Mouse (Mus musculus): ENCODE data around the gene Abca12. TPM values are rescaled to one million over a fixed set of nuclear protein-coding genes. Genes with fewer than 3 reads are reported as not detected.

Abca12 gene
- polyA plus RNA-seq, 1 experiment from 2014 or later: not detected

DNA sequence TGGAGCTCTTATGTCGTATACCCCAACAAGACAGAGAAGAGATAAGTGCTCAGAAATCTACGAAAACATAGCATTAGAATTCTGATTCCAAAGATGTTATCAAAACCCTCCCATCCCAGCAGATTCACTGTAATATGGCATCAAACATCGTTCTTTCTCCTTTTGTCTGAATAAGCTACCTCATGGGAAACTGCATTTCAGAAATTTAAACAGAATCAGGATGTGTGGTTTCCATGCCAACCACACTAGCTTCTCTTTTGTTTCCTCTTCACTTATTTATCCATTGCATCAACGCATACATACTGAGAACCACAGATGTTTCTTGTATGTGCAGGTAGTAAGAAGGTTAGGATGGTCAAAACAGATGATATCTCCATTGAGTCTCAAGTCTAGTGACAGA lies 175.1 kb downstream of the Abca12 start:
- DNase-seq (ENCODE audit: extremely low spot score, low spot score): no peak
- Histone ChIP-seq H3K27ac (no peak overlapping the region), H3K9me3 (no peaks in the 10 kb centered on the region), H3K36me3 (replicated peaks) (no peaks in the 10 kb centered on the region), H3K4me1 (no peaks in the 10 kb centered on the region), H3K27me3 (ENCODE audit: poor library complexity, severe bottlenecking) (no peaks in the 10 kb centered on the region), H3K4me3 (no peak overlapping the region)
- WGBS: 86% methylated on average over 4 of the region's 4 CpGs

GRCm38 (mm10) chr1:71235335-71235734 lies 179.4 kb downstream of the Abca12 start:
- WGBS: 92% methylated on average over 3 of the region's 3 CpGs
- no peak for DNase-seq (ENCODE audit: extremely low spot score, low spot score)

DNA sequence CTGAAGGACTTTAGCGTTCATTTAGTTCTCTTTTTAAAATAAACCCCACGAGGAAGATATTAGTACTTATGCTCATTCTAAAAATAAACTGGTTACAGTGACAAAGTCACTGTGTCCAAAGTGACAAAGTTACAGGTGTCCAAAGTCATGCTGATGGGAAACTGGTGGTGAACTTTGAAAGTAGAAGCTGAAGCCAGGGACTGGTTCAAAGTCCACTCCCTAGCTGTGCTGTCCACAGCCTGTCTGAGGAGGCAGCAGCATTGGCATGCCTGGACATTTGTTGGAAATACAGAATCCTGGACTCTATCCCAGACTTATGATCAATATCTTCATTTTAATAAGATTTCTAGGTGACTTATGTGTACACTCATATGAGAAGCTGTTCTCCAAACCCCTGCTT lies 183.5 kb downstream of the Abca12 start:
- Histone ChIP-seq H3K27ac (no peak overlapping the region), H3K27me3 (ENCODE audit: poor library complexity, severe bottlenecking) (no peaks in the 10 kb centered on the region), H3K36me3 (replicated peaks) (no peaks in the 10 kb centered on the region), H3K9me3 (no peaks in the 10 kb centered on the region), H3K4me1 (no peaks in the 10 kb centered on the region), H3K4me3 (no peak overlapping the region)
- DNase-seq (ENCODE audit: extremely low spot score, low spot score): no peak
- WGBS: 92% methylated on average over 2 of the region's 2 CpGs

More at GRCm38 (mm10) chr1:71235335-71235734, 179.4 kb downstream of the Abca12 start:
- H3K27me3 ChIP-seq (ENCODE audit: poor library complexity, severe bottlenecking): no peaks in the 10 kb centered on the region
- H3K36me3 ChIP-seq (replicated peaks): no peaks in the 10 kb centered on the region
- H3K4me3 ChIP-seq: no peak overlapping the region
- no peaks in the 10 kb centered on the region for H3K4me1 ChIP-seq
- no peak overlapping the region for H3K27ac ChIP-seq
- H3K9me3 ChIP-seq: no peaks in the 10 kb centered on the region

DNA sequence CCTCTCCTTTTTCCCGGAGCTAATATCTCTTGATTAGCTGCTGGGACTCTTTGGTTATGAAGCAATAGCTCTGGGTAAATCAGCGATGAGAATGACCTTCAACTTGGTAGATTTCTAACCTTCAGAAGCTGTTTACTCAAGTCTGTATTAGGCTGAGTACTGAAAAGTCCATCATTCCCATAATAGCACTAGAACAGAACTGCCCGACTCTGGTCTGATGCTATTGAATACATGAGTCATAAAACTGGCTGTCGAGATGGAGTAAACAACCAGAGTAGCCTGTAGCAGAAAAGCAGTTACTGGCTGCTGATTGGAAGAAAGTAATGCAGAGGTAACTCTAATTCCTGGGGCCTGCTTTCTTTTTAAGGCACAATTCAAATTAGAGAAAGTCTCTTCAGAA lies 211.1 kb downstream of the Abca12 start:
- Histone ChIP-seq H3K9me3 (no peaks in the 10 kb centered on the region), H3K27ac (no peak overlapping the region), H3K36me3 (replicated peaks) (no peaks in the 10 kb centered on the region), H3K27me3 (ENCODE audit: poor library complexity, severe bottlenecking) (no peaks in the 10 kb centered on the region), H3K4me1 (no peaks in the 10 kb centered on the region), H3K4me3 (no peak overlapping the region)
- no peak for DNase-seq (ENCODE audit: extremely low spot score, low spot score)
- 90% methylated on average over 4 of the region's 4 CpGs for WGBS

GRCm38 (mm10) chr1:71196191-71196590 lies 218.5 kb downstream of the Abca12 start:
- 93% methylated on average over 6 of the region's 6 CpGs for WGBS
- Histone ChIP-seq H3K27me3 (ENCODE audit: poor library complexity, severe bottlenecking) (no peaks in the 10 kb centered on the region), H3K4me1 (no peaks in the 10 kb centered on the region), H3K4me3 (no peak overlapping the region), H3K36me3 (replicated peaks) (no peaks in the 10 kb centered on the region), H3K9me3 (no peaks in the 10 kb centered on the region), H3K27ac (no peak overlapping the region)
- DNase-seq (ENCODE audit: extremely low spot score, low spot score): no peak

- no peaks in the 10 kb centered on the region for H3K9me3 ChIP-seq
- no peak for DNase-seq (ENCODE audit: extremely low spot score, low spot score)
- H3K4me1 ChIP-seq: no peaks in the 10 kb centered on the region
- no peaks in the 10 kb centered on the region for H3K27me3 ChIP-seq (ENCODE audit: poor library complexity, severe bottlenecking)
- no peak overlapping the region for H3K27ac ChIP-seq
- WGBS: 88% methylated on average over 4 of the region's 4 CpGs
- H3K36me3 ChIP-seq (replicated peaks): no peaks in the 10 kb centered on the region
- no peak overlapping the region for H3K4me3 ChIP-seq
These were observed 219.4 kb downstream of the Abca12 start for GRCm38 (mm10) chr1:71195333-71195732.

DNA sequence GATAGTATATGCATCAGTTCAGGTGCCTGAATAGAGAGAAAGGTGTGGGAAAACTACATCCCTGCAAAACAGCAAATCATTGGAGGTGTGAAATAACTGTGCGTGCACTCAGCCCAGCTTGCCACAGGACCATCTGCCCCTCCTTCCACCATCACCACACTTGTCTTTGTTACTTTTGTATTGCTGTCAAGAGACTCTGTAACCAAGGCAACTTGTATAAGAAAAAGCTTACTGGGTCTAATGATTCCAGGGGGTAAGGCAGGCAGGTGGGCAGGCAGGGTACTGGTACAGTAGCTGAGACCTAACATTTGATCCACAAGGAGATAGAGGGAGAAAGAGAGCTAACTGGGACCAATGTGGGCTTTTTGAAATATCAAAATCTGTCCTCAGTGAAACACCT lies 220.8 kb downstream of the Abca12 start:
- Histone ChIP-seq H3K4me3 (no peak overlapping the region), H3K27me3 (ENCODE audit: poor library complexity, severe bottlenecking) (no peaks in the 10 kb centered on the region)
- WGBS: 76% methylated on average over 1 of the region's 1 CpGs

More for the DNA sequence above, 220.8 kb downstream of the Abca12 start:
- H3K36me3 ChIP-seq (replicated peaks): no peaks in the 10 kb centered on the region
- no peaks in the 10 kb centered on the region for H3K4me1 ChIP-seq
- H3K9me3 ChIP-seq: no peaks in the 10 kb centered on the region
- DNase-seq (ENCODE audit: extremely low spot score, low spot score): no peak
- no peak overlapping the region for H3K27ac ChIP-seq

Other genes with a start within 250 kb of the Abca12 start
- gene Atic, start 142.2 kb upstream of the Abca12 start, polyA plus RNA-seq (2016; fragmentation: Nextera tagmentation; extraction: Ambion mirVana): 75.0 and 79.1 TPM in 2 replicates
- 94.7 and 94.9 TPM in 2 replicates for gene Fn1, start 238.3 kb upstream of the Abca12 start, polyA plus RNA-seq (2016; fragmentation: Nextera tagmentation; extraction: Ambion mirVana)